Mouse (Mus musculus): ENCODE measurements at regions not wholly inside any gene's neighbourhood (a gene's known extent, or its start where the extent isn't known, plus 50 kb on each side); places are given as distances from the start of the nearest gene placed in this dataset.

DNA sequence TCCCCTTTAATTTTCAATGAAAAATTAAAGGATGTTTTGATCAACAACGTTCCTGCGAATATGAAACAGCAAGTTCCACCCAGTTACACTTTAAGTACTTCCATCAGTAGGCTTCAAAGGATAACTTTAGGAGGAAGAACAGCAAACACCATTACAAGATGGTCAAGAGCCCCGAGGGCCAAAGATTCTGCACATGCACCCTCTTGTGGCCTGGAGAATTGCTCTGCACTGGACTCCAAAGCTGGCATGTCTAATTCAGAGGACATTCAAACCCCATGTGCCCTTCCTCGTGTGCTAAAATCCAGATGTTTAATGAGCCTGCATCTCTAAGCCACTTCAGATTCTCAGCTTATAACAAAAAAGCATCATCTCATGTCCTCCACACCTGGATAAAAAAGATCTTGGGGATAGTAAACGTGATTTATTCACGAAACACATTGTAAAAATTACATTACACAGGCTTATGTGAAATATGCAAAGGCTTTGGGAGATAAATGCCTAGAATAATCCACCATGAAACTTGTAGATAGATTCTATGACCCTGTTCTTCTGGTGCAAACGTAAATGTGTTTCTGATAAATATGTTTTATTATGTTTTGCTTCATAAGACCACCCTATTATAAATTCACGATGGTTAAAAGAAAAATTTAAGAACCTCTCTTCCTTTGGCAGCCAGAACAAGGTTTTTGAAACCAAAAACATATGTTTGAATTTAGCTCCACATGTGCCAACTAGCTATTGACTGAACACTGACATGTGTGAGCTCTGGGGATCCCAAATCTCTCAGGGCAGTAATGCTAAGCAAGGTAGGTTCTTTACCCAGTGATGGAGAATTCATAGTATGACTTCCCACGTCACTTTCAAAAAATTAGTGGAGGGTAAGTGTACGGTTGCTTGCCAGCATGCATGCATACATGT lies 100.6 kb upstream of the Rfx3 start:
- DNase-seq (ENCODE audit: low spot score) = no peak

DNA sequence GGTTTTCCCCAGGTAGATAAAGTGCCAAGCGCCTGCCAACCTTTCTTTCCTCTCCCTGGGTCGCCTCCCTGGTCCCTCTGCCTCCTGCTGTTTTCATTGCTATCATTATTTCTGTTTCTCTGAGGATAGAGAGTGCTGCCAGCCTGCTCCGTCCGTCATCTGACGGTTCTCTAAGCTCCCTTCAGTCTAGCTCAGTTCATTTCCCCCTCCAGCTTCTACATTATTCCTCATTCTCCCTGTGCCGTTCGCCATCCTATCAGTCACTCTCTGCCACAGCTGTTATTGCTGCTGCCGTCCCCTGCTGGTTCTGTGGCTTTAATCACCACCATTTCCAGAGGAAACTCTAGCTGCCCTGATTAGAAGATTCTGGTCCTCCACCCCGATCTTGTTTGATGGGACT lies 84.7 kb upstream of the Rfx3 start:
- no peak for DNase-seq (ENCODE audit: low spot score)

DNA sequence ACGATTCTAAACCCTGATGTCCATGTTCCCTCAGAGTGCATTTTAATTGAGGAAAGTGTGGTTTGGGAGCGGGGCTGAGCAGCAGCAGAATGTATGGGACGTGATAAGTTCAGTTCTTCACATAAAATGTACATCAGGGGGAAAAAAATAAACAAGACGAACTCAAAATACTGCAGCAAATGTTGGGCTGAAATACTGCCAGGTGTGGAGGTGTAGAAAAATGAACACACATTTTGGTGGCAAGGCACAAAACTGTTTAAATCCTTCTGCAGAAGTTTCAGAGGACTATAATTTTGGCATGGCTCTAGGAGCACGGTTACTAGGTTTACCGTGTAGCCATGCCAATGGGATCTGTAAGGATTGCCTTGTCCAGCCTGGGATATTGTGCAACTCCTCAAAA lies 81.3 kb upstream of the Rfx3 start:
- DNase-seq (ENCODE audit: low spot score) = no peak

DNA sequence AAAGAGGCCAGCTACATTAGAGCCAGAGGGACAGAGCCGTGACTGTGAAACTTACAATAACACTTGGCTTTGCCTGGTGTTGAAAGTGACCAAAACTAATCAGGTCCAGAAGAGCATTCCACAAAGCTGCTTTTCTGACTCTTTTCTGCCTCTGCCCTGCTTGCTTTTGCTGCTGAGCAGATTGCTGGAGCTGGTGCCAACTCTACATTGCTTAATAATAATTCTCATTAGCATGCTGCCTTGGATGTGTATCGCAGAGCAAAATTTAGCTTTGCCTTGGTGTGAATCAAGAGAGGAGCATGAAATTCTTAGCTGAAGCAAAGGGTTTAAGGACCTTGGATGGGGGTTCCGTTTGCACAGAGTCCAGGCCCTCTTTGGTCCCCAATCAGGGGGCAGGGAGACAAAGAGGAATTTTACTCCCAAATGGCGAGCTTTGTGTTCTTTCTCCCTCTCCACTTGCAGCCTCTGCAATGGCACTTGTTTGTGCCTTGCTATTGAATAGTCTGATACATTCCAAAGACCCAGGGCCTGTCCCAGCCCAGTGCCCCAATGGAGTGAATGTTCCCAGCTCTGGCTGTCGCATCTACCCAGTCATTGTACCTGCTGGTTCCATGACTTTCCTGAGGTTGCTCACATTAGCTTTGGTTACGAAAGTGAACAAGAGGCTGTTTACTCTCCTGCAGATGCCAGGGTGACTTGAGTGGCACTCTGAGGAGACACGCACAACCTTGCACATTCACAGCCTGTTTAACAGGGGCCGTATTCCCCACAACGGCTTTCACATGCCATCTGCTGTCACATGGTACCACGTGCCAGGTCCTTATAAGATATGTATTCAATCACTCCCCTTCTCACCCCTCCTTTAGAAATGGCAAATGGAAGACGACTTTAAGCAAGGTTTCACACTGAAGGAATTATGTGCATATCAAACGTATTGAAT lies 76.9 kb upstream of the Rfx3 start:
- no peak for DNase-seq (ENCODE audit: low spot score)

DNA sequence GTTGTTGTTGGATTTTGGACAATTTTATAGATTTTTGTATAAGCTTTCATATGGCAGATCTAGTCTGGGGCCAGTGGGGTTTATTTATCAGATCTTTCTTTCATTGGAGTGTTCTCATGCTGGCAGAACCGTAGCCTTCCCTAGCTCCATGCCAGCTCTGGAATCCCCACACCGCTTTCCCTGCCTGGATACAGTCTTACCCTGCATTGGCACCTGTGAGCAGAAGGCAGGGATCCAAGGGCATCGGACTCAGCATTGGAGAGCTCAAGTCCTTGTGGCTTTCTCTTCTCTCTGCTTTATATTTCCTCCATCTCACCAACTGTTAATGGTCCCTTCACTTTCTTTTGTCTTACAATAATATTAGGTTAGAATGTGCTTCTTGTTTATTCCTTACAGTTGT lies 59.4 kb upstream of the Rfx3 start:
- DNase-seq (ENCODE audit: low spot score) = no peak
